Mouse (Mus musculus): ENCODE measurements around the gene Bsn. TPM values are rescaled to one million over a fixed set of nuclear protein-coding genes. Genes with fewer than 3 reads are reported as not detected.
A peak's percentile ranks its signal among the peaks of the same experiment; 100 is the strongest.

Gene Bsn
- polyA plus RNA-seq, 1 experiment from 2014 or later: 1.3 TPM

GRCm38 (mm10) chr9:108051184-108051930 lies 138.8 kb downstream of the Bsn start:
- peaks cover 43% of the 10 kb centered on the region for H3K4me1 ChIP-seq
- H3K4me3 ChIP-seq: no peak overlapping the region
- no peak for DNase-seq (ENCODE audit: low spot score)
- H3K9me3 ChIP-seq: no peaks in the 10 kb centered on the region
- H3K36me3 ChIP-seq: peaks cover 61% of the 10 kb centered on the region
- H3K27ac ChIP-seq: no peak overlapping the region
- 91% methylated on average over 15 of the region's 15 CpGs for WGBS
- no peaks in the 10 kb centered on the region for H3K27me3 ChIP-seq (ENCODE audit: insufficient read depth, poor library complexity, severe bottlenecking)

GRCm38 (mm10) chr9:108049561-108050251 lies 140.5 kb downstream of the Bsn start:
- Histone ChIP-seq H3K4me1 (peaks cover 44% of the 10 kb centered on the region), H3K9me3 (no peaks in the 10 kb centered on the region), H3K36me3 (peaks cover 61% of the 10 kb centered on the region), H3K4me3 (peak overlapping the region; percentile 69), H3K27me3 (ENCODE audit: insufficient read depth, poor library complexity, severe bottlenecking) (no peaks in the 10 kb centered on the region), H3K27ac (peak overlapping the region; percentile 84)
- WGBS: 41% methylated on average over 15 of the region's 15 CpGs
- peak; percentile 84 for DNase-seq (ENCODE audit: low spot score)

- Histone ChIP-seq H3K9me3 (no peaks in the 10 kb centered on the region), H3K27me3 (ENCODE audit: insufficient read depth, poor library complexity, severe bottlenecking) (no peaks in the 10 kb centered on the region), H3K36me3 (peaks cover 58% of the 10 kb centered on the region), H3K27ac (peak within 1 kb of the TSS; percentile 84), H3K4me1 (peaks cover 44% of the 10 kb centered on the region), H3K4me3 (peak within 1 kb of the TSS; percentile 69)
- DNase-seq (ENCODE audit: low spot score): peak; percentile 99
- under 1% methylated on average over 36 of the region's 39 CpGs for WGBS
Observed at GRCm38 (mm10) chr9:108049016-108049455, 141.1 kb downstream of the Bsn start, which contains the start of gene Gmppb. TSS of gene Gmppb (plus strand) at chr9:108049242.

GRCm38 (mm10) chr9:108048566-108048955 lies 141.6 kb downstream of the Bsn start:
- DNase-seq (ENCODE audit: low spot score): no peak
- H3K27me3 ChIP-seq (ENCODE audit: insufficient read depth, poor library complexity, severe bottlenecking): no peaks in the 10 kb centered on the region
- H3K9me3 ChIP-seq: no peaks in the 10 kb centered on the region
- peaks cover 55% of the 10 kb centered on the region for H3K36me3 ChIP-seq
- peak overlapping the region; percentile 69 for H3K4me3 ChIP-seq
- peak overlapping the region; percentile 84 for H3K27ac ChIP-seq
- under 1% methylated on average over 19 of the region's 19 CpGs for WGBS
- peaks cover 44% of the 10 kb centered on the region for H3K4me1 ChIP-seq

- 36% methylated on average over 17 of the region's 17 CpGs for WGBS
- Histone ChIP-seq H3K9me3 (no peaks in the 10 kb centered on the region), H3K36me3 (peaks cover 61% of the 10 kb centered on the region), H3K27ac (peak overlapping the region; percentile 84), H3K4me1 (peaks cover 37% of the 10 kb centered on the region), H3K4me3 (peak overlapping the region; percentile 69), H3K27me3 (ENCODE audit: insufficient read depth, poor library complexity, severe bottlenecking) (no peaks in the 10 kb centered on the region)
- DNase-seq (ENCODE audit: low spot score): no peak
Observed at GRCm38 (mm10) chr9:108047601-108048565, 142.3 kb downstream of the Bsn start.

- H3K27ac ChIP-seq: no peak overlapping the region
- WGBS: 95% methylated on average over 4 of the region's 4 CpGs
- H3K27me3 ChIP-seq (ENCODE audit: insufficient read depth, poor library complexity, severe bottlenecking): no peaks in the 10 kb centered on the region
- no peak for DNase-seq (ENCODE audit: low spot score)
- H3K4me3 ChIP-seq: no peak overlapping the region
- peaks cover 30% of the 10 kb centered on the region for H3K4me1 ChIP-seq
- H3K9me3 ChIP-seq: no peaks in the 10 kb centered on the region
- H3K36me3 ChIP-seq: peaks cover 67% of the 10 kb centered on the region
Observed at GRCm38 (mm10) chr9:108046582-108046981, 143.6 kb downstream of the Bsn start.

Small RNA genes lying within 50 kb of the gene (microRNA-seq; reads per million reads assigned to microRNA genes)
- gene Gm47303: not detected
- not detected for gene Mir7088

Other genes starting within 250 kb of the Bsn start
- 18.7 and 30.8 TPM in 2 replicates for gene Traip, start 240.2 kb downstream of the Bsn start, polyA plus RNA-seq (2016; fragmentation: Nextera tagmentation; extraction: Ambion mirVana)
- gene Uba7, start 214.9 kb downstream of the Bsn start, polyA plus RNA-seq (2016; fragmentation: Nextera tagmentation; extraction: Ambion mirVana): 29.4 and 33.6 TPM in 2 replicates
- gene Gm20661, start 207.3 kb downstream of the Bsn start, polyA plus RNA-seq (2016; fragmentation: Nextera tagmentation; extraction: Ambion mirVana): 2.2 and 3.4 TPM in 2 replicates
- gene Inka1, start 204.5 kb downstream of the Bsn start, polyA plus RNA-seq (2016; fragmentation: Nextera tagmentation; extraction: Ambion mirVana): 58.7 and 71.1 TPM in 2 replicates
- 4.0 and 5.2 TPM in 2 replicates for gene Cdhr4, start 197.9 kb downstream of the Bsn start, polyA plus RNA-seq (2016; fragmentation: Nextera tagmentation; extraction: Ambion mirVana)
- gene Gm20662, start 194.0 kb downstream of the Bsn start, polyA plus RNA-seq (2016; fragmentation: Nextera tagmentation; extraction: Ambion mirVana): 0.69 and 1.0 TPM in 2 replicates
- gene Ip6k1, start 187.9 kb downstream of the Bsn start, polyA plus RNA-seq (2016; fragmentation: Nextera tagmentation; extraction: Ambion mirVana): 40.7 and 42.3 TPM in 2 replicates
- gene Gmppb, start 141.1 kb downstream of the Bsn start, polyA plus RNA-seq (2016; fragmentation: Nextera tagmentation; extraction: Ambion mirVana): 30.4 and 30.7 TPM in 2 replicates
- gene Amigo3, start 137.2 kb downstream of the Bsn start, polyA plus RNA-seq (2016; fragmentation: Nextera tagmentation; extraction: Ambion mirVana): 2.5 and 3.2 TPM in 2 replicates
- 1.6 TPM in 2 replicates for gene Mst1, start 109.9 kb downstream of the Bsn start, polyA plus RNA-seq (2016; fragmentation: Nextera tagmentation; extraction: Ambion mirVana)
- gene Rnf123, start 107.0 kb downstream of the Bsn start, polyA plus RNA-seq (2016; fragmentation: Nextera tagmentation; extraction: Ambion mirVana): 31.8 and 33.1 TPM in 2 replicates
- 80.7 and 84.4 TPM in 2 replicates for gene Apeh, start 95.8 kb downstream of the Bsn start, polyA plus RNA-seq (2016; fragmentation: Nextera tagmentation; extraction: Ambion mirVana)
- 128 and 197 TPM in 2 replicates for gene Dag1, start 73.6 kb upstream of the Bsn start, polyA plus RNA-seq (2016; fragmentation: Nextera tagmentation; extraction: Ambion mirVana)
- gene Nicn1, start 100.0 kb upstream of the Bsn start, polyA plus RNA-seq (2016; fragmentation: Nextera tagmentation; extraction: Ambion mirVana): 21.4 and 24.2 TPM in 2 replicates
- 15.3 and 16.1 TPM in 2 replicates for gene Amt, start 106.5 kb upstream of the Bsn start, polyA plus RNA-seq (2016; fragmentation: Nextera tagmentation; extraction: Ambion mirVana)
- 277 and 285 TPM in 2 replicates for gene Rhoa, start 115.7 kb upstream of the Bsn start, polyA plus RNA-seq (2016; fragmentation: Nextera tagmentation; extraction: Ambion mirVana)
- 28.2 and 30.3 TPM in 2 replicates for gene Tcta, start 115.8 kb upstream of the Bsn start, polyA plus RNA-seq (2016; fragmentation: Nextera tagmentation; extraction: Ambion mirVana)
- 1,031 and 1,079 TPM in 2 replicates for gene Gpx1, start 148.5 kb upstream of the Bsn start, polyA plus RNA-seq (2016; fragmentation: Nextera tagmentation; extraction: Ambion mirVana)
- 114 and 122 TPM in 2 replicates for gene Usp4, start 157.5 kb upstream of the Bsn start, polyA plus RNA-seq (2016; fragmentation: Nextera tagmentation; extraction: Ambion mirVana)
- gene 1700102P08Rik, start 202.4 kb upstream of the Bsn start, polyA plus RNA-seq (2016; fragmentation: Nextera tagmentation; extraction: Ambion mirVana): 0.34 TPM in 2 replicates
- gene Ccdc36, start 238.1 kb upstream of the Bsn start, polyA plus RNA-seq (2016; fragmentation: Nextera tagmentation; extraction: Ambion mirVana): 1.1 and 1.5 TPM in 2 replicates
- not detected in 2 replicates for gene BC048562, start 246.1 kb upstream of the Bsn start, polyA plus RNA-seq (2016; fragmentation: Nextera tagmentation; extraction: Ambion mirVana)

Measured in heart, embryonic 10.5 days (tissue).